Mouse (Mus musculus): ENCODE data around the gene Armc2. TPM values are rescaled to one million over a fixed set of nuclear protein-coding genes. Genes with fewer than 3 reads are reported as not detected.

The Armc2 gene
- polyA plus RNA-seq, 1 experiment from 2014 or later, result 0.42 TPM

Other genes starting within 250 kb of the Armc2 start
- gene Cep57l1, start 208.6 kb downstream of the Armc2 start, polyA plus RNA-seq (2014; fragmentation: Nextera tagmentation; extraction: Ambion mirVana), result 21.1 and 24.7 TPM in 2 replicates
- 24.0 and 32.1 TPM in 2 replicates for gene Sesn1, start 208.5 kb downstream of the Armc2 start, polyA plus RNA-seq (2014; fragmentation: Nextera tagmentation; extraction: Ambion mirVana)

All from kidney, embryonic 14.5 days (tissue).